Mouse (Mus musculus) liver, adult 2 months (tissue): ENCODE measurements around the gene Poc1a.

Source experiments
- CTCF ChIP-seq: fragments of 200-500 bp; IDR thresholded peaks from 2 replicates; pipeline ENCODE4 v1.5.1; 2011; ENCODE audit warnings: low read depth, low read length, control low read depth
- POLR2A ChIP-seq: fragments of 200-500 bp; IDR thresholded peaks from 2 replicates; pipeline ENCODE4 v1.6.1; 2011; ENCODE audit warnings: low read length, control low read depth; ENCODE audit not compliant: insufficient read depth; ENCODE audit errors: extremely low read depth

DNA sequence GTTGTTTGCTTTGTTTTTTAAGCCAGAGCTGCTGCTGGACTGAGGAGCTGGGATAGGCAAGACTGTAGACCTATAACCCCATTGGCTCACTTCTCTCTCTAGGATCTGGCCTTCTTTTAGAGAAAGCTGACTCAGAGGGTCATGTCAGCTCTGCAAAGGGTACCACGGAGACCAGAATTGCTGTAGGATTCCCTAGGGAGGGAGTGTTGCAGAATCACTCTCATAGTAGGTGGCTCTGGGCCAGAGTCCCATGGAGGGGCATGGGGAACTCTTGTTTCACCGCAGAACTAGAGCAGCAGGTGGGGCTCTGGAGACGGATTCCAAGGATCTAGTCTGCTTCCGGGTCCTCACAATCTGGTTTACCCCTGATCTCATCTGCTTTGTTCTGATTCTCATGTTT, 7.1 kb upstream of the Poc1a start:
- no peak for TF ChIP-seq POLR2A
- no peak for TF ChIP-seq CTCF
